Mouse (Mus musculus): ENCODE results near the gene Gpr153. TPM values are rescaled to one million over a fixed set of nuclear protein-coding genes. Genes with fewer than 3 reads are reported as not detected.

Gpr153 gene
- polyA plus RNA-seq, 1 experiment from 2014 or later: 6.9 TPM

GRCm38 (mm10) chr4:152272006-152272405 is 2.0 kb upstream of the Gpr153 start:
- Histone ChIP-seq H3K4me3 (ENCODE audit: low read depth, low read length) (no peak overlapping the region), H3K9ac (ENCODE audit: low read length) (no peak overlapping the region), H3K36me3 (ENCODE audit: control insufficient read depth, insufficient read depth, low read length) (no peaks in the 10 kb centered on the region), H3K4me1 (replicated peaks; ENCODE audit: control insufficient read depth, insufficient read depth) (no peaks in the 10 kb centered on the region; the same call in none of the 2 replicates), H3K9me3 (ENCODE audit: control insufficient read depth, low read length) (no peaks in the 10 kb centered on the region), H3K27me3 (ENCODE audit: control insufficient read depth, insufficient read depth, low read length) (no peaks in the 10 kb centered on the region), H3K4me2 (replicated peaks; ENCODE audit: low read depth) (no peak overlapping the region), H3K27ac (replicated peaks) (peak overlapping the region; percentile 49; the same call in 1 of the 2 replicates)
- DNase-seq (ENCODE audit: low spot score): no peak
- WGBS: 48% methylated on average over 7 of the region's 7 CpGs
- no peak for ATAC-seq (ENCODE audit: low FRiP score, low TSS enrichment)
- TF ChIP-seq EP300 (optimal IDR thresholded peaks at IDR 0.05) (no peak), CTCF (IDR thresholded peaks at IDR 0.05; ENCODE audit: low read depth) (no peak)

GRCm38 (mm10) chr4:152272449-152273049 is 1.5 kb upstream of the Gpr153 start:
- Histone ChIP-seq H3K4me1 (replicated peaks; ENCODE audit: control insufficient read depth, insufficient read depth) (no peaks in the 10 kb centered on the region; the same call in none of the 2 replicates), H3K4me3 (ENCODE audit: low read depth, low read length) (no peak overlapping the region), H3K4me2 (replicated peaks; ENCODE audit: low read depth) (no peak overlapping the region), H3K9ac (ENCODE audit: low read length) (no peak overlapping the region), H3K36me3 (ENCODE audit: control insufficient read depth, insufficient read depth, low read length) (no peaks in the 10 kb centered on the region), H3K27ac (replicated peaks) (peak overlapping the region; percentile 82), H3K9me3 (ENCODE audit: control insufficient read depth, low read length) (no peaks in the 10 kb centered on the region), H3K27me3 (ENCODE audit: control insufficient read depth, insufficient read depth, low read length) (no peaks in the 10 kb centered on the region)
- ATAC-seq (ENCODE audit: low FRiP score, low TSS enrichment): peak; percentile 39; the same call in 1 of the 2 replicates
- peak; percentile 35 for DNase-seq (ENCODE audit: low spot score)
- 24% methylated on average over 9 of the region's 9 CpGs for WGBS
- TF ChIP-seq CTCF (IDR thresholded peaks at IDR 0.05; ENCODE audit: low read depth): peak; percentile 61
- TF ChIP-seq EP300 (optimal IDR thresholded peaks at IDR 0.05): no peak

- no peak overlapping the region for H3K9ac ChIP-seq (ENCODE audit: low read length)
- H3K4me1 ChIP-seq (replicated peaks; ENCODE audit: control insufficient read depth, insufficient read depth): no peaks in the 10 kb centered on the region; the same call in none of the 2 replicates
- WGBS: 38% methylated on average over 3 of the region's 3 CpGs
- ATAC-seq (ENCODE audit: low FRiP score, low TSS enrichment) (no peak), DNase-seq (ENCODE audit: low spot score) (no peak)
- no peaks in the 10 kb centered on the region for H3K36me3 ChIP-seq (ENCODE audit: control insufficient read depth, insufficient read depth, low read length)
- no peaks in the 10 kb centered on the region for H3K27me3 ChIP-seq (ENCODE audit: control insufficient read depth, insufficient read depth, low read length)
- H3K4me3 ChIP-seq (ENCODE audit: low read depth, low read length): no peak overlapping the region
- no peaks in the 10 kb centered on the region for H3K9me3 ChIP-seq (ENCODE audit: control insufficient read depth, low read length)
- H3K27ac ChIP-seq (replicated peaks): peak overlapping the region; percentile 82
- no peak overlapping the region; the same call in 1 of the 2 replicates for H3K4me2 ChIP-seq (replicated peaks; ENCODE audit: low read depth)
- no peak for TF ChIP-seq EP300 (optimal IDR thresholded peaks at IDR 0.05)
- no peak for TF ChIP-seq CTCF (IDR thresholded peaks at IDR 0.05; ENCODE audit: low read depth)
Observed at GRCm38 (mm10) chr4:152273191-152273590, 841 bp upstream of the Gpr153 start.

- Histone ChIP-seq H3K27ac (replicated peaks) (peak overlapping the region; percentile 82), H3K9ac (ENCODE audit: low read length) (peak overlapping the region; percentile 76), H3K4me3 (ENCODE audit: low read depth, low read length) (peak overlapping the region; percentile 61), H3K36me3 (ENCODE audit: control insufficient read depth, insufficient read depth, low read length) (no peaks in the 10 kb centered on the region), H3K9me3 (ENCODE audit: control insufficient read depth, low read length) (no peaks in the 10 kb centered on the region), H3K4me2 (replicated peaks; ENCODE audit: low read depth) (peak overlapping the region; percentile 83), H3K4me1 (replicated peaks; ENCODE audit: control insufficient read depth, insufficient read depth) (no peaks in the 10 kb centered on the region; the same call in none of the 2 replicates), H3K27me3 (ENCODE audit: control insufficient read depth, insufficient read depth, low read length) (no peaks in the 10 kb centered on the region)
- ATAC-seq (ENCODE audit: low FRiP score, low TSS enrichment) (peak; percentile 58), DNase-seq (ENCODE audit: low spot score) (peak; percentile 55)
- 6% methylated on average over 20 of the region's 20 CpGs for WGBS
- TF ChIP-seq EP300 (optimal IDR thresholded peaks at IDR 0.05) (no peak), CTCF (IDR thresholded peaks at IDR 0.05; ENCODE audit: low read depth) (no peak)
Observed at GRCm38 (mm10) chr4:152274681-152275131, 674 bp downstream of the Gpr153 start.

- Histone ChIP-seq H3K27ac (replicated peaks) (no peak overlapping the region), H3K36me3 (ENCODE audit: control insufficient read depth, insufficient read depth, low read length) (no peaks in the 10 kb centered on the region), H3K9me3 (ENCODE audit: control insufficient read depth, low read length) (no peaks in the 10 kb centered on the region), H3K27me3 (ENCODE audit: control insufficient read depth, insufficient read depth, low read length) (no peaks in the 10 kb centered on the region; the same call in 1 of the 2 replicates), H3K4me2 (replicated peaks; ENCODE audit: low read depth) (no peak overlapping the region), H3K9ac (ENCODE audit: low read length) (no peak overlapping the region), H3K4me3 (ENCODE audit: low read depth, low read length) (no peak overlapping the region), H3K4me1 (replicated peaks; ENCODE audit: control insufficient read depth, insufficient read depth) (no peaks in the 10 kb centered on the region; the same call in none of the 2 replicates)
- no peak for ATAC-seq (ENCODE audit: low FRiP score, low TSS enrichment)
- no peak for TF ChIP-seq EP300 (optimal IDR thresholded peaks at IDR 0.05)
- TF ChIP-seq CTCF (IDR thresholded peaks at IDR 0.05; ENCODE audit: low read depth): peak; percentile 74
- peak; percentile 39 for DNase-seq (ENCODE audit: low spot score)
- 58% methylated on average over 10 of the region's 10 CpGs for WGBS
Observed at GRCm38 (mm10) chr4:152276389-152277347, 2.6 kb downstream of the Gpr153 start.
